Mouse (Mus musculus) cerebellum, adult 11-12 months (tissue): ENCODE measurements at regions not wholly inside any gene's neighbourhood (a gene's known extent, or its start where the extent isn't known, plus 50 kb on each side); places are given as distances from the start of the nearest gene placed in this dataset.
"Not testable (repeated sequence)": the region's sequence is repeated elsewhere in the genome, so short reads cannot be mapped to it uniquely, and the experiment has no call there.

Source experiments
- DNase-seq: peaks from one replicate; pipeline ENCODE4 v3.0.0; 2022

GRCm38 (mm10) chr13:97481259-97481658 is 240.4 kb downstream of the Enc1 start:
- DNase-seq, result no peak

DNA sequence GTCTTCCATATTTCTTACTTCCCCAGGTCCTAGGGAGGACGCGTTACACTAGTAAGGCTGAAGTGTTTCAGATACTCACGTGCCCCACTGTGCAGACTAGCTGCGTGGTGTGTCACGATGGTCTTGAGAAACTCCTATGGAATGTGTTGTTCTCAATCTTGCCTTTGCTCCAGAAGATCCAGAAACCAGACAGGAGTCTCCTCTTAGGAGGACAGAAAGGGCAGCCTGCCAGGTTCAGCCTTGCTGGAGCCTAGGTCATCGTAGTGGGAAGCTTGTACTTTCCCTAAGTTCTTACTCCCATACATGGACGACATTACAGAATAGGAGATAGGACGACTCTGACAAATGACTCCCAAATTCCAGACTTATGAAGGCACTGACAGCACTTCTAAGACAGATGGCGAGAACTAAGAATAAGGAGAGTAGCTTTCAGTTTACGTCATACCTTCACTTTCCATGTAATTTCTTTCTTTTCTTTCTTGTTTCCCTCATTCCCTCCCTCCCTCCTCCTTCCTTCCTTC is 238.2 kb downstream of the Enc1 start:
- no peak for DNase-seq

- no peak for DNase-seq
Measured at GRCm38 (mm10) chr13:97473971-97474365, 233.1 kb downstream of the Enc1 start.

DNA sequence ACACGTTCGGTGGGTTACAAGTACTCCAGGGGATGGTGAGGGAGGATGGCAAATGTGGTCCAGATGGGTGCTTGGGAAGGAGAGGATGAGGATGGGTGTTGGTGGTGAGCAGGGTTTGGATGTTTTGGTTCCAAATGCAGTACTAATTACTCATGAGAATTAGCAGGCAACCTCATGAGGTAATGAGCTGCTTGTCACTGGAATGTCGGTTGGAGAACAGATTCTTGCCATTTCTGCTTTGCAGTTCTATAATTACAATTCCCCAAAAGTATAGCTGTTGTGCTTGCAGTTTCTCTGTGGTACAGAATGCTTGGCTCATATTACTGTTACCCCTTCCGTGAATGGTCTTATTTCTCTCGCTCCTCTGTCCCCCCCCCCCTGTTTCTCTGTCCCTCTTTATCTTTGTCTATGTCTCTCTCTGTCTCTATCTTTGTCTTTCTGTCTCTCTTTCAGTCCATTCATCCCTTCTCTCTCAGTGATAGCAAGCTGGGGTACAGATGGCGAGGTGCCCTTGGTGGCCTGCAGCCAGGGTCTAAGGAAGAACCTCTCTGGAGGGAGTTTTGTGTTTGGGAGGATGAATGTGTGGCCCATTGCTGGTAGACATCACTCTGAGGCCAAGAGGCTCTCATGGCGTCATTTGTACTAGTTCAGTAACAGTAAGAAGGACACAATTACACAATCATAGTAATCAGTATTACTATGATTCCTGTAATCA is 232.5 kb downstream of the Enc1 start:
- DNase-seq, result no peak

DNA sequence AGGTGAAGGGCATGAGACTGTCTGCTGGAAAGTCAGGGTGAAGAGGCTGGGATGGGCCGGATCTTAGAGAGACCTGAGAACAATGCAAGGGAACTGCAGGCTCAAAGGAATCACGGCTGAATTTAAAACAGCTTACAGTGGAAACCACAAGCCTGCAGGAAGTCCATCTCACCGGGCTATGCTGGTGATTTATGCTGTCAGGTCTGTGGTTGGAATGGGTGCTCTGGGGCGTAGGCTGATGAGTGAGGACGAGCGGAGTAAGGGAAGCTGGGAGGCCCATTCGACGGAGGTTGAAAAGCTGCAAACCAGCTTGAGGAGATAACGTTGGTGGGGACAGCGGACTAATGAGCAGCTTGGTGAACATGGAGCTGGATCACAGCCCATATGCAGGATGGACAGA is 229.1 kb downstream of the Enc1 start:
- no peak for DNase-seq

- DNase-seq, result no peak
Measured at GRCm38 (mm10) chr13:97468874-97469593, 228.1 kb downstream of the Enc1 start.

DNA sequence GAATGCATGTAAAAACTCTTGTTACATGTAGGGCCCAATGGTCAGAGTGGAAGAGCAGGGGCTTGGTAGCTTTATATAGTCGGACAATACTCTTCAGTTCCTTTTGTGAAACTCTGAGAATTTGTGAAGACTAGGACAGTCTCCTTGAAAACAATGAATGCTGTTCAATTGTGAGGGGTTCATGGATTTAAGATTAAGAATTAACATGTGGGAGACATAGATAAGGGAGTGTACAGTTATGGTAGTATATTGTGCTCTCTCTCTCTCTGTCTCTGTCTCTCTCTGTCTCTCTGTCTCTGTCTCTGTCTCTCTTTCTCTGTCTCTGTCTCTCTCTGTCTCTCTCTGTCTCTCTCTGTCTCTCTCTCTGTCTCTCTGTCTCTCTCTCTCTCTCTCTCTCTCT is 225.7 kb downstream of the Enc1 start:
- DNase-seq, result not testable (repeated sequence)

DNA sequence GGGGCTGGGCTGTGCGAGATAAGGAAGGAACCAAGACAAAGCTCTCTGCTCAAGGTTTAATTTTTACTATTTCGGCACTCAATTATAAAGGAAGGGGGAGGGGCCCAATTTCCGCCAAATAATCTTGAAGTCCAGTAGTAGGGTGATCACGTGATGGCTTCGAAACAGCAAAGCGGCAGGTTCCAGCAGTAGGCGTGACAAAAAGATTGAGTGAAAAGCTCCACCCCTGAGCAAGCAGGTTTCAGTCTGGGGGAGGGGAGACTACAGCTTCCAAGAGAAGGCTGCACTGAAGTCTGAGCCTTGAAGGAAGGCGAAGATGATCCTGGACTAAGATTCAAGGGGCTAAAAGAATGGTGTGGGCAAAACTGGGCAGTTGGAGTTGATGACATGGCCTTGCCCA is 222.9 kb downstream of the Enc1 start:
- no peak for DNase-seq

- no peak for DNase-seq
Measured at GRCm38 (mm10) chr13:97462884-97463235, 222.0 kb downstream of the Enc1 start.

GRCm38 (mm10) chr13:97462110-97462883 is 221.4 kb downstream of the Enc1 start:
- DNase-seq, result no peak

DNA sequence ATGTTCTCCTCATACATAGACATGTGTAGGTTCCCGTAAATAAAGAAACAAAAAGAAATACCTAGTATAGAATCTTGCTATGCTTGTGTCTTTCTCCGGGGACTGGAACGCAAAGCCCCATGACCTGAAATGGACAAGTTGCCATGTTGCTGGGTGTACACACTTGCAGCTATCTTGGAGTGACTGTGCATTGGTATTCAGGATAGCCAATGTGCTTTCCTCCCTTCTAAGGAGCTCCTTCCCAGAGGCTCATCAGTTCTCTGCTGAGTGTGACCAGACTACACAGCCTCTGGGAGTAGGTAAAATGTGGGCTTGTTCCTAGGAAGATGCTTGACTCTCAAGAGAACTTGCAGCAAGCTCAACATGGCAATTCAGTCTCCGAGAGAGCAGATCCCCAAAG is 220.3 kb downstream of the Enc1 start:
- no peak for DNase-seq

GRCm38 (mm10) chr13:97459106-97459505 is 218.2 kb downstream of the Enc1 start:
- no peak for DNase-seq

DNA sequence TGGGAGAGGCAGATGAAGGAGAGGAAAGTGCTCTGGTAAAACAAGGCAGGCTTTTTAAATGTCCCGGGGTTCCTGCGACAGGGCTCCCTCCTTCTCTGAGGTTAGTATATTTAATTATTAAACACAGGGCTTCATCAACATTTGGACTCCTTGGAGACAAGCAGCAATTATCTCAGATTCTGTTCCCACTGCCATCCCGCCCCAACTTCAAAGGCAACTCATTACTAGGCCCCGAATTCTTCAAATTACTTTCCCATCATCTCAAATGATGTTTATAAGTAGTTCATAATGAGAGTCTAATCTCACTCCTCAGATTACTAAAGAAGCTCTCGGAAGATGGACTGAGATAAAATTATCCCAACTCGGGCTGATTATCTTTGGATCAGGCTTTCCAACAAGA is 215.1 kb downstream of the Enc1 start:
- no peak for DNase-seq

GRCm38 (mm10) chr13:97454715-97455114 is 213.8 kb downstream of the Enc1 start:
- no peak for DNase-seq

DNA sequence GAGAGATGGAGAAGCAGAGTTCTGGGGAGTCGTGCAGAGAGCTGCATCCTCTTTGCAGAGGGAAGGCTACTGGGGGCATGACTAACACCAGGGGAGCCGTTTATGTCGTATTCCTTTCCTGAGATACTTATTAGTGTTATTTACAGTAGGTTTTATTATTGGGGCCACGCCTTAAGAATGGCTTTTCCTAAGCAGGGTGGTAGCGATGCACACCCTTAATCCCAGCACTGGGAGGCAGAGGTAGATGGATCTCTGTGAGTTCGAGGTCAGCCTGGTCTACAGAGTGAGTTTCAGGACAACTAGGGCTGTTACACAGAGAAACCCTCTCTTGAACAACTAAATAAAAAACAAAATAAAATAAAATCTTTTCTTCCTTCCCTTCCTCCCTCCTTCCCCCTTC is 212.6 kb downstream of the Enc1 start:
- DNase-seq, result no peak

GRCm38 (mm10) chr13:97453090-97453430 is 212.2 kb downstream of the Enc1 start:
- DNase-seq, result no peak

GRCm38 (mm10) chr13:97452386-97453089 is 211.6 kb downstream of the Enc1 start:
- DNase-seq, result no peak

GRCm38 (mm10) chr13:97451276-97451675 is 210.4 kb downstream of the Enc1 start:
- DNase-seq, result no peak

GRCm38 (mm10) chr13:97448123-97448522 is 207.2 kb downstream of the Enc1 start:
- no peak for DNase-seq

GRCm38 (mm10) chr13:97443731-97444428 is 203.0 kb downstream of the Enc1 start:
- no peak for DNase-seq

DNA sequence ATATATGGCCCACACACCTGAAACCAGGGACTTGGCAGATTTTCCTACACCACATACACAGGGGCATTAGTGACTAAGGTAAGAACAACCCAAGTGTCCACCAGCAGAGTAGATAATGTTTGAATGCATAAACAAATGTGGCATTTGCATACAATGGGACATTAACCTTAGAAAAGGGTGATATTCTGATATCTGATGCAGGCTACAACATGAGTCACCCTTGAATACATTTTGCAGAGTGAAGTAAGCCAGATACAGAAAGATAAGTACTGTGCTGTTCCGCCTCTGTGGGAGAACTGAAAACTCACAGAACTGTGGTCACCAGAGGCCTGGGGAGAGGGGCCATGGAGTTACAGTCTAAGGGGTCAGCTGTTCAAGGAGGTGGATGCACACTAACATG is 201.9 kb downstream of the Enc1 start:
- DNase-seq, result no peak

- DNase-seq, result no peak
Measured at GRCm38 (mm10) chr13:97442283-97442682, 201.4 kb downstream of the Enc1 start.

DNA sequence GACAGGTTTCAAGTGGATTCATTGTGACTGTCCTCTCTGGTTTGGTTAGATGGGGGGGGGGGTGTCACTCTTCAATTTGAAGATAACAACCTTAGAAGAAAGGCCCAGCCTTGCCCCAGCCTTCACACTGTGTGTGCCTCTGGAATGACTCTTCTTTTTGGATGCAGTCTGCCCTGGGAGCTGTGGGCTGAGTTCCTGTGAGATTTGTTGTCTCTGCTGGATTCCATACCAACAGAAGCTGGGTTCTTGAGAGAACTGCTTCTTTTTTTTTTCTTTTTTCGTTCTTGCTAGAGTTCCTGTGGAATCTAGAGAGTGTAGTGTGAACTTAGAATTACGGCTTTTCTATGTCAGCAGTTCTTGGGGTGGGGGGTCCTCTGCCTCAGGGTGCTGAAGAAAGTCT is 200.9 kb downstream of the Enc1 start:
- DNase-seq, result no peak
